Mouse (Mus musculus): Measurements from ENCODE around the gene Qsox1. TPM values are rescaled to one million over a fixed set of nuclear protein-coding genes. Genes with fewer than 3 reads are reported as not detected.

Gene Qsox1
- total RNA-seq, 2 experiments from 2014 or later, result 14.7 to 24.2 TPM

- ATAC-seq (replicated peaks; ENCODE audit: poor library complexity), result no peak
Observed at GRCm38 (mm10) chr1:155747911-155748310, 64.8 kb downstream of the Qsox1 start.

- ATAC-seq (replicated peaks; ENCODE audit: poor library complexity), result no peak
Observed at GRCm38 (mm10) chr1:155747011-155747410, 65.7 kb downstream of the Qsox1 start.

GRCm38 (mm10) chr1:155742411-155743363, 70.0 kb downstream of the Qsox1 start:
- no peak for ATAC-seq (replicated peaks; ENCODE audit: poor library complexity)

GRCm38 (mm10) chr1:155741988-155742387, 70.7 kb downstream of the Qsox1 start:
- ATAC-seq (replicated peaks; ENCODE audit: poor library complexity), result no peak

- ATAC-seq (replicated peaks; ENCODE audit: poor library complexity), result no peak
Observed at GRCm38 (mm10) chr1:155741378-155741945, 71.2 kb downstream of the Qsox1 start.

- no peak for ATAC-seq (replicated peaks; ENCODE audit: poor library complexity)
Observed at GRCm38 (mm10) chr1:155740622-155741377, 71.9 kb downstream of the Qsox1 start.

GRCm38 (mm10) chr1:155737809-155738383, 74.8 kb downstream of the Qsox1 start:
- 0 out of 2 replicates have a peak, but pooled peaks have one; percentile 29 for ATAC-seq (replicated peaks; ENCODE audit: poor library complexity)

GRCm38 (mm10) chr1:155737017-155737808, 75.5 kb downstream of the Qsox1 start:
- ATAC-seq (replicated peaks; ENCODE audit: poor library complexity), result peak; percentile 81

- ATAC-seq (replicated peaks; ENCODE audit: poor library complexity), result no peak
Observed at GRCm38 (mm10) chr1:155736096-155736825, 76.4 kb downstream of the Qsox1 start.

GRCm38 (mm10) chr1:155731156-155731555, 81.5 kb downstream of the Qsox1 start:
- no peak for ATAC-seq (replicated peaks; ENCODE audit: poor library complexity)

- ATAC-seq (replicated peaks; ENCODE audit: poor library complexity), result no peak
Observed at GRCm38 (mm10) chr1:155729113-155729795, 83.4 kb downstream of the Qsox1 start.

GRCm38 (mm10) chr1:155727830-155728229, 84.9 kb downstream of the Qsox1 start:
- no peak for ATAC-seq (replicated peaks; ENCODE audit: poor library complexity)

Other genes starting within 250 kb of the Qsox1 start
- not detected in 2 replicates for gene Lhx4, start 61.2 kb downstream of the Qsox1 start, total RNA-seq (2015)
- not detected in 2 replicates for gene Lhx4, start 61.2 kb downstream of the Qsox1 start, total RNA-seq (2017)
- gene Cep350, start 160.4 kb upstream of the Qsox1 start, total RNA-seq (2015), result 91.6 and 99.8 TPM in 2 replicates
- 67.2 and 84.5 TPM in 2 replicates for gene Cep350, start 160.4 kb upstream of the Qsox1 start, total RNA-seq (2017)
- 93.0 and 109 TPM in 2 replicates for gene Tor1aip2, start 222.5 kb upstream of the Qsox1 start, total RNA-seq (2015)
- 50.1 and 50.6 TPM in 2 replicates for gene Tor1aip2, start 222.5 kb upstream of the Qsox1 start, total RNA-seq (2017)
- 76.6 and 80.7 TPM in 2 replicates for gene Tor1aip1, start 223.6 kb upstream of the Qsox1 start, total RNA-seq (2015)
- gene Tor1aip1, start 223.6 kb upstream of the Qsox1 start, total RNA-seq (2017), result 31.5 and 40.1 TPM in 2 replicates

Data from megakaryocyte progenitor cell, adult 5-6 weeks (primary cell).